Mouse (Mus musculus): ENCODE measurements around the gene Tgm2.

DNA sequence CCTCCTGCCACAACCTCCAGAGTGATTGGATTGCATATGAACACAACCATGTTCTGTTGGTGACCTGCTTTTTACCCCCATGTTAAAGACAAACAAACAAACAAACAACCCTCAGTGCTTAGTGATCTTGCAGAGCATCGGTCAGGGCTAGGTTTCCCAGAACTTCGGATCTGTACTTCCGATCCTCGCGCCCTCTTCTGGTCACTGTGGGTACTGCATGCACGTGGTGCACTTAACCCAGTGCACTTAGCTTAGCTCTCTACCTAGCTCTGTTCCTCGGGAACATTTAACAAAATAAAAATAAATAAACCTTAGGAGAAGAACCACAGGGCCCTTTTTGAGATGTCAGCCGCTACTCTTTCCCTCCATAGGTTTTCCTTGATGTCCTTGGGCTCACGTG is 34.6 kb upstream of the Tgm2 start:
- TF ChIP-seq MAFK (IDR thresholded peaks at IDR 0.05; ENCODE audit: insufficient read depth, low read depth, low read length), result no peak
- TF ChIP-seq CHD2 (IDR thresholded peaks at IDR 0.05; ENCODE audit: low read depth, low read length), result no peak
- TF ChIP-seq HCFC1 (IDR thresholded peaks at IDR 0.05; ENCODE audit: borderline replicate concordance, insufficient read depth, low read length), result no peak
- 0 out of 2 replicates have a peak, but pooled peaks have one; percentile 35 for TF ChIP-seq ZC3H11A (IDR thresholded peaks at IDR 0.05; ENCODE audit: borderline replicate concordance, low read depth, low read length)
- TF ChIP-seq ZNF384 (IDR thresholded peaks at IDR 0.05; ENCODE audit: low read depth, low read length), result no peak
